Mouse (Mus musculus) embryonic fibroblast, embryonic 13.5 days (primary cell): ENCODE results near the gene Extl2.

Experiments
- CTCF ChIP-seq: IDR thresholded peaks from 2 replicates; pipeline ENCODE4 v1.5.1; 2011; ENCODE audit warnings: mild to moderate bottlenecking, control low read depth, low read length, moderate library complexity, borderline replicate concordance; ENCODE audit not compliant: insufficient read depth
- POLR2A ChIP-seq: IDR thresholded peaks from 2 replicates; pipeline ENCODE4 v1.6.1; 2011; ENCODE audit warnings: low read depth, mild to moderate bottlenecking, control low read depth, low read length, moderate library complexity

DNA sequence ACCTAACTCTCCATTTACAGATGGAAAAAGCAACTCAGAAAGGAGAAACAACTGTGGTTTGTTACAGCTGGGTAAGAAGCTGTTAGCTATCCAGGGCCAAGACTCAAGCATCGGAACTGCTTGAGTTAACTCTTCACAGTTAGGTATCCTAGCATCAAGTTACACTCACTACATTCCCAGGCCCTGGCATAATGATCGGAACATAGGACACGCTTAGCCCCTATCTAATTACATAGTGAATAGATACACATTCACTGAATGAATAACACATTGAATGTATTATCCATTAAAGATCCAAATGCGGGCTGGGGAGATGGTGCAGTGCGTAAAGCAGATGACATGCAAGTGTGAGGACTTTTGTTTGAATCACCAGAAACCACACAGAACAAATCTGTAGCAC lies 43.2 kb upstream of the Extl2 start:
- TF ChIP-seq CTCF, result no peak
- TF ChIP-seq POLR2A, result no peak
